Mouse (Mus musculus) ES-Bruce4 (cell line): ENCODE results near the gene Cdh6.

ENCODE experiments used
- CTCF ChIP-seq: IDR thresholded peaks from one replicate; pipeline ENCODE4 v1.8.1; 2011; ENCODE audit warnings: low read depth, low read length
- POLR2A ChIP-seq: IDR thresholded peaks from one replicate; pipeline ENCODE4 v1.8.1; 2011; ENCODE audit warnings: low read length; ENCODE audit not compliant: insufficient read depth

GRCm38 (mm10) chr15:12994563-12995359 is 178.7 kb downstream of the Cdh6 start:
- TF ChIP-seq POLR2A (no peak), CTCF (no peak)
